Mouse (Mus musculus) MEL (cell line): ENCODE measurements at regions not wholly inside any gene's neighbourhood (a gene's known extent, or its start where the extent isn't known, plus 50 kb on each side); places are given as distances from the start of the nearest gene placed in this dataset.

Source experiments
- DNase-seq: peaks from one replicate; pipeline ENCODE4 v3.0.0; 2011; ENCODE audit warnings: low read depth, low spot score
- H3K27ac ChIP-seq: 2 replicates; pipeline ENCODE4 v1.5.1; 2012; ENCODE audit warnings: low read depth, mild to moderate bottlenecking, control low read depth, low read length, moderate library complexity; ENCODE audit not compliant: control insufficient read depth
- H3K27me3 ChIP-seq, 2 experiments: fragments of 150-350 bp in 1 of 2; sonication (generic) in 1 of 2; 2 replicates each; pipeline ENCODE4 v1.6.1; 2012; ENCODE audit warnings: low read length in 2 of 2, mild to moderate bottlenecking in 2 of 2, improper control_type of control experiment in 1 of 2, moderate library complexity in 1 of 2; ENCODE audit not compliant: insufficient read depth in 2 of 2, control insufficient read depth in 1 of 2
- H3K36me3 ChIP-seq, 2 experiments: 2 replicates each; pipeline ENCODE4 v1.6.1; 2012 to 2014; ENCODE audit warnings: low read length in 2 of 2, improper control_type of control experiment in 1 of 2, inconsistent platforms in 1 of 2, mild to moderate bottlenecking in 1 of 2; ENCODE audit not compliant: insufficient read depth in 2 of 2, control insufficient read depth in 1 of 2
- H3K4me1 ChIP-seq, 2 experiments: fragments of 150-350 bp in 1 of 2; sonication (generic) in 1 of 2; 2 replicates each; pipeline ENCODE4 v1.6.1; 2012; ENCODE audit warnings: low read length in 2 of 2, improper control_type of control experiment in 1 of 2, mild to moderate bottlenecking in 1 of 2; ENCODE audit not compliant: insufficient read depth in 2 of 2, control insufficient read depth in 1 of 2
- H3K4me3 ChIP-seq, 2 experiments: fragments of 150-350 bp in 1 of 2; sonication (generic) in 1 of 2; 2 replicates each; pipeline ENCODE4 v1.5.1; 2012; ENCODE audit warnings: low read depth in 2 of 2, low read length in 2 of 2, mild to moderate bottlenecking in 2 of 2, moderate library complexity in 2 of 2, control low read depth in 1 of 2, improper control_type of control experiment in 1 of 2; ENCODE audit not compliant: control insufficient read depth in 1 of 2, insufficient read depth in 1 of 2
- H3K79me2 ChIP-seq: 2 replicates; pipeline ENCODE4 v1.6.1; 2012; ENCODE audit warnings: mild to moderate bottlenecking, low read length, moderate library complexity; ENCODE audit not compliant: control insufficient read depth, poor library complexity, insufficient read depth
- H3K9ac ChIP-seq: 2 replicates; pipeline ENCODE4 v1.6.1; 2012; ENCODE audit warnings: low read depth, mild to moderate bottlenecking, control low read depth, low read length, moderate library complexity; ENCODE audit not compliant: control insufficient read depth, poor library complexity, severe bottlenecking
- H3K9me3 ChIP-seq: fragments of 150-350 bp; sonication (generic); replicated peaks from 2 replicates; pipeline ENCODE4 v1.6.1; 2012; ENCODE audit warnings: mild to moderate bottlenecking, low read length, improper control_type of control experiment, moderate library complexity; ENCODE audit not compliant: insufficient read depth
- BHLHE40 ChIP-seq: IDR thresholded peaks from 2 replicates; pipeline ENCODE4 v1.6.1; 2012; ENCODE audit warnings: low read depth, mild to moderate bottlenecking, inconsistent platforms, low read length, improper control_type of control experiment, borderline replicate concordance
- CHD2 ChIP-seq: IDR thresholded peaks from 2 replicates; pipeline ENCODE4 v1.6.1; 2011; ENCODE audit warnings: low read length, improper control_type of control experiment
- CTCF ChIP-seq, 3 experiments: IDR thresholded peaks in 2 of 3; conservative IDR thresholded peaks in 1 of 3; 2 replicates each; pipeline ENCODE4 v1.5.1; 2011 to 2012; ENCODE audit warnings: low read length in 3 of 3, low read depth in 2 of 3, mild to moderate bottlenecking in 2 of 3, improper control_type of control experiment in 1 of 3, inconsistent platforms in 1 of 3, mixed read lengths in 1 of 3, moderate library complexity in 1 of 3; ENCODE audit not compliant: control insufficient read depth in 1 of 3, insufficient read depth in 1 of 3, poor library complexity in 1 of 3, severe bottlenecking in 1 of 3
- ELF1 ChIP-seq: IDR thresholded peaks from 2 replicates; pipeline ENCODE4 v1.6.1; 2014; ENCODE audit warnings: low read depth, mild to moderate bottlenecking, inconsistent platforms, low read length, improper control_type of control experiment, moderate library complexity
- EP300 ChIP-seq, 2 experiments: IDR thresholded peaks; 2 replicates each; pipeline ENCODE4 v1.6.1; 2011; ENCODE audit warnings: improper control_type of control experiment in 2 of 2, low read length in 2 of 2, low read depth in 1 of 2, mild to moderate bottlenecking in 1 of 2
- ETS1 ChIP-seq: IDR thresholded peaks from 2 replicates; pipeline ENCODE4 v1.6.1; 2012; ENCODE audit warnings: low read depth, mild to moderate bottlenecking, inconsistent platforms, low read length, improper control_type of control experiment, moderate library complexity
- GABPA ChIP-seq: IDR thresholded peaks from 2 replicates; pipeline ENCODE4 v1.6.1; 2012; ENCODE audit warnings: low read depth, mild to moderate bottlenecking, inconsistent platforms, low read length, improper control_type of control experiment, moderate library complexity
- HCFC1 ChIP-seq: IDR thresholded peaks from 2 replicates; pipeline ENCODE4 v1.6.1; 2012; ENCODE audit warnings: low read depth, mild to moderate bottlenecking, inconsistent platforms, low read length, improper control_type of control experiment, moderate library complexity
- MAX ChIP-seq: IDR thresholded peaks from 2 replicates; pipeline ENCODE4 v1.6.1; 2011; ENCODE audit warnings: low read length, improper control_type of control experiment
- MEF2A ChIP-seq: IDR thresholded peaks from 2 replicates; pipeline ENCODE4 v1.6.1; 2014; ENCODE audit warnings: low read depth, mild to moderate bottlenecking, inconsistent platforms, low read length, improper control_type of control experiment; ENCODE audit not compliant: poor library complexity, insufficient replicate concordance, severe bottlenecking; ENCODE audit errors: extremely low read depth
- MYB ChIP-seq: IDR thresholded peaks from 2 replicates; pipeline ENCODE4 v1.6.1; 2011; ENCODE audit warnings: mild to moderate bottlenecking, low read depth, low read length, improper control_type of control experiment
- NRF1 ChIP-seq: IDR thresholded peaks from 2 replicates; pipeline ENCODE4 v1.6.1; 2014; ENCODE audit warnings: low read depth, mild to moderate bottlenecking, inconsistent platforms, low read length, improper control_type of control experiment, moderate library complexity; ENCODE audit not compliant: poor library complexity, insufficient read depth, severe bottlenecking
- POLR2AphosphoS5 ChIP-seq: IDR thresholded peaks from 2 replicates; pipeline ENCODE4 v1.6.1; 2012; ENCODE audit warnings: low read depth, borderline replicate concordance, mild to moderate bottlenecking, inconsistent platforms, low read length, moderate library complexity, mixed read lengths
- RCOR1 ChIP-seq: IDR thresholded peaks from 2 replicates; pipeline ENCODE4 v1.6.1; 2012; ENCODE audit warnings: low read depth, mild to moderate bottlenecking, inconsistent platforms, low read length, improper control_type of control experiment
- TBP ChIP-seq: IDR thresholded peaks from 2 replicates; pipeline ENCODE4 v1.8.0; 2011; ENCODE audit warnings: low read depth, low read length, improper control_type of control experiment
- UBTF ChIP-seq: IDR thresholded peaks from 2 replicates; pipeline ENCODE4 v1.6.1; 2012; ENCODE audit warnings: low read depth, mild to moderate bottlenecking, inconsistent platforms, low read length, improper control_type of control experiment, moderate library complexity, borderline replicate concordance; ENCODE audit not compliant: insufficient read depth
- USF2 ChIP-seq, 2 experiments: IDR thresholded peaks; 2 replicates each; pipeline ENCODE4 v1.6.1; 2011 to 2012; ENCODE audit warnings: improper control_type of control experiment in 2 of 2, low read length in 2 of 2, borderline replicate concordance in 1 of 2, inconsistent platforms in 1 of 2, low read depth in 1 of 2, mild to moderate bottlenecking in 1 of 2; ENCODE audit not compliant: insufficient read depth in 1 of 2
- ZKSCAN1 ChIP-seq: IDR thresholded peaks from 2 replicates; pipeline ENCODE4 v1.6.1; 2012; ENCODE audit warnings: low read depth, mild to moderate bottlenecking, inconsistent platforms, low read length, improper control_type of control experiment, moderate library complexity
- ZMIZ1 ChIP-seq: IDR thresholded peaks from 2 replicates; pipeline ENCODE4 v1.6.1; 2012; ENCODE audit warnings: low read depth, mild to moderate bottlenecking, inconsistent platforms, low read length, improper control_type of control experiment, moderate library complexity

- Histone ChIP-seq H3K36me3 (no peaks in the 10 kb centered on the region), H3K4me3 (no peak overlapping the region), H3K27ac (no peak overlapping the region), H3K79me2 (no peaks in the 10 kb centered on the region), H3K9me3 (no peaks in the 10 kb centered on the region), H3K27me3 (no peaks in the 10 kb centered on the region; a peak in 2 of 4 replicates), H3K4me1 (no peaks in the 10 kb centered on the region), H3K9ac (no peak overlapping the region)
- TF ChIP-seq MEF2A (no peak), RCOR1 (no peak), MAX (no peak), ELF1 (no peak), USF2 (IDR thresholded peaks at IDR 0.05; ENCODE audit: borderline replicate concordance in 1 of 2, insufficient read depth in 1 of 2, low read depth in 1 of 2, low read length in 2 of 2) (no peak), GABPA (no peak), CTCF (IDR thresholded peaks at IDR 0.05 in 2 of 3, conservative IDR thresholded peaks at IDR 0.05 in 1 of 3; ENCODE audit: control insufficient read depth in 1 of 3, insufficient read depth in 1 of 3, low read depth in 2 of 3, low read length in 3 of 3, poor library complexity in 1 of 3, severe bottlenecking in 1 of 3) (no peak), ZKSCAN1 (no peak), POLR2AphosphoS5 (no peak), MYB (no peak), EP300 (IDR thresholded peaks at IDR 0.05; ENCODE audit: low read depth in 1 of 2, low read length in 2 of 2) (no peak), ETS1 (no peak), HCFC1 (no peak), ZMIZ1 (no peak), NRF1 (no peak), UBTF (no peak), BHLHE40 (no peak), CHD2 (no peak), TBP (no peak)
- no peak for DNase-seq
Observed at GRCm38 (mm10) chr17:15269056-15269612, 107.5 kb downstream of the Dll1 start.

- Histone ChIP-seq H3K27me3 (peaks cover 1 to 5% of the 10 kb centered on the region in 2 experiments; a peak in 2 of 4 replicates), H3K4me3 (no peak overlapping the region), H3K4me1 (no peaks in the 10 kb centered on the region), H3K9ac (no peak overlapping the region), H3K79me2 (no peaks in the 10 kb centered on the region), H3K9me3 (no peaks in the 10 kb centered on the region), H3K27ac (no peak overlapping the region), H3K36me3 (no peaks in the 10 kb centered on the region)
- TF ChIP-seq CTCF (IDR thresholded peaks at IDR 0.05 in 2 of 3, conservative IDR thresholded peaks at IDR 0.05 in 1 of 3; ENCODE audit: control insufficient read depth in 1 of 3, insufficient read depth in 1 of 3, low read depth in 2 of 3, low read length in 3 of 3, poor library complexity in 1 of 3, severe bottlenecking in 1 of 3) = no peak
- DNase-seq = no peak
Observed at GRCm38 (mm10) chr17:15267721-15268120, 109.0 kb downstream of the Dll1 start.
